Mouse (Mus musculus) liver, embryonic 14.5 days (tissue): ENCODE data around the gene Eftud2.

ENCODE experiments used
- CTCF ChIP-seq: IDR thresholded peaks from 2 replicates; pipeline ENCODE4 v1.5.1; 2016; ENCODE audit warnings: antibody characterized with exemption, low read depth, control low read depth
- EP300 ChIP-seq: IDR thresholded peaks from 2 replicates; pipeline ENCODE4 v1.6.1; 2016; ENCODE audit warnings: antibody characterized with exemption, low read depth

GRCm38 (mm10) chr11:102791682-102792445 lies 88.9 kb downstream of the Eftud2 start:
- no peak for TF ChIP-seq CTCF
- TF ChIP-seq EP300 = no peak
